ENCODE assay signal across 8 mouse cellular contexts in the genomic region with DNA sequence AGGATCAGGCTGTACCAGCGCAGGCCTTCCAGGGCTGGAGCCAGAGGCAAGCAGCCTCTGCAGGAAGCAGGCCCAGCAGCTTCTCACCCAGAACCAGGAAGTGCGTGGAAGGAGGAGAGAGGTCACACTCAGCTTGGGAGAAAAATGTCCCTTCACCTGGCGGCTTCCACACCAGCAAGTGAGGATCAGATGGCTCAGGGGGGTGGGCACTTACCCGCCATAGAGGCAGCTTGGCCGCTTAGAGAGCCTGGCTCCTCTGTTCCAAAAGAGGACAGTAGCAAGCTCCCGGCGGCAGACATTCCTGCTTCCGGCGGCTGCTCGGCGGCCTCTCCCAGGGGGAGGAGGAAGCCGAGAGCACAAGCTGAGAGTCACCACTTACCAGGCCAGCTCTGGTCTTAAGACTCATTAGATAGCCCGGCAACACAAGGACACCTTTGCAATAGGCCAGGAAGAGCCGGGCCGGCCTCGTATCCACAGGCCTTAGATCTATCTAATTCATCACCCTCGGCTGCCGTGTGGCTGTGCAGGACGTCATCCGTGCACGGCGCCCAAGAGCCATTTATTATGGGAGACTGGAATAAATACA. TPM values are rescaled to one million over a fixed set of nuclear protein-coding genes. Genes with fewer than 3 reads are reported as not detected.
DNase-seq lines count a peak whose midpoint lies in the region; ATAC-seq and TF ChIP-seq lines count a peak whose summit lies in the region.

No protein-coding gene starts in this region.

- peaks cover 86% of the 10 kb centered on the region for H3K4me1 ChIP-seq in bone marrow macrophage, adult 2 months (ENCODE audit: control insufficient read depth, insufficient read depth, low read length)
- peaks cover 64% of the 10 kb centered on the region for H3K4me1 ChIP-seq in forebrain, embryonic 15.5 days
- H3K4me1 ChIP-seq in hindbrain, embryonic 11.5 days (replicated peaks; ENCODE audit: control insufficient read depth, insufficient read depth, low read length): peaks cover 27% of the 10 kb centered on the region
- H3K4me1 ChIP-seq in limb, embryonic 14.5 days (ENCODE audit: control insufficient read depth, insufficient read depth, low read length): peaks cover 50% of the 10 kb centered on the region
- H3K4me1 ChIP-seq in midbrain, embryonic 14.5 days (ENCODE audit: control insufficient read depth, insufficient read depth, low read length): peaks cover 59% of the 10 kb centered on the region

- H3K36me3 ChIP-seq in forebrain, embryonic 15.5 days: no peaks in the 10 kb centered on the region
- H3K36me3 ChIP-seq in hindbrain, embryonic 11.5 days (ENCODE audit: control insufficient read depth, insufficient read depth, low read length): no peaks in the 10 kb centered on the region
- peaks cover 8% of the 10 kb centered on the region; the same call in 1 of the 2 replicates for H3K36me3 ChIP-seq in limb, embryonic 14.5 days (ENCODE audit: control insufficient read depth, insufficient read depth, low read length)
- H3K36me3 ChIP-seq in midbrain, embryonic 14.5 days (ENCODE audit: control insufficient read depth, insufficient read depth, low read length): peaks cover 6% of the 10 kb centered on the region; the same call in 1 of the 2 replicates

- no peak for DNase-seq in layer of hippocampus, adult 2 months (ENCODE audit: low spot score in 2 of 2)
- DNase-seq in layer of hippocampus, adult 18-20 months (ENCODE audit: low spot score in 2 of 2): no peak
- DNase-seq in hindbrain, embryonic 11.5 days (ENCODE audit: low spot score): peak; percentile 65
- DNase-seq in limb, embryonic 14.5 days (ENCODE audit: low spot score): no peak
- peak; percentile 72 for DNase-seq in midbrain, embryonic 14.5 days

- no peaks in the 10 kb centered on the region for H3K27me3 ChIP-seq in forebrain, embryonic 15.5 days
- H3K27me3 ChIP-seq in hindbrain, embryonic 11.5 days (ENCODE audit: control insufficient read depth, insufficient read depth, low read length): no peaks in the 10 kb centered on the region
- H3K27me3 ChIP-seq in limb, embryonic 14.5 days (ENCODE audit: control insufficient read depth, insufficient read depth, low read length): no peaks in the 10 kb centered on the region
- no peaks in the 10 kb centered on the region for H3K27me3 ChIP-seq in midbrain, embryonic 14.5 days (ENCODE audit: control insufficient read depth, insufficient read depth, low read length)

- peak overlapping the region; percentile 37 for H3K4me2 ChIP-seq in forebrain, embryonic 15.5 days (replicated peaks)
- H3K4me2 ChIP-seq in hindbrain, embryonic 11.5 days (replicated peaks; ENCODE audit: low read depth, low read length): peak overlapping the region; percentile 35
- peak overlapping the region; percentile 37 for H3K4me2 ChIP-seq in limb, embryonic 14.5 days (replicated peaks; ENCODE audit: low read depth, low read length, severe bottlenecking)
- peak overlapping the region; percentile 41 for H3K4me2 ChIP-seq in midbrain, embryonic 14.5 days (ENCODE audit: low read length)

- ATAC-seq in forebrain, embryonic 15.5 days (replicated peaks): peak; percentile 38; the same call in 1 of the 2 replicates
- ATAC-seq in hindbrain, embryonic 11.5 days (ENCODE audit: low FRiP score): peak; percentile 25; the same call in 1 of the 2 replicates
- no peak for ATAC-seq in limb, embryonic 14.5 days (ENCODE audit: low FRiP score, low read depth)
- no peak; the same call in 1 of the 2 replicates for ATAC-seq in midbrain, embryonic 14.5 days (ENCODE audit: low FRiP score, low TSS enrichment)
- ATAC-seq in erythroid progenitor cell, adult 5-6 weeks (replicated peaks; ENCODE audit: low FRiP score, poor library complexity, severe bottlenecking): no peak

- peak overlapping the region; percentile 17 for H3K4me3 ChIP-seq in layer of hippocampus, adult 2 months
- H3K4me3 ChIP-seq in bone marrow macrophage, adult 2 months (ENCODE audit: insufficient read depth, low read length): peak overlapping the region; percentile 75
- H3K4me3 ChIP-seq in forebrain, embryonic 15.5 days: 0 out of 2 replicates have a peak overlapping the region, but pooled peaks have one; percentile 2
- H3K4me3 ChIP-seq in hindbrain, embryonic 11.5 days (ENCODE audit: low read depth, low read length): no peak overlapping the region
- peak overlapping the region; percentile 4; the same call in 1 of the 2 replicates for H3K4me3 ChIP-seq in limb, embryonic 14.5 days (replicated peaks; ENCODE audit: low read length)
- no peak overlapping the region for H3K4me3 ChIP-seq in midbrain, embryonic 14.5 days (replicated peaks; ENCODE audit: low read depth, low read length)

- WGBS in forebrain, embryonic 15.5 days: 2% methylated on average over 22 of the region's 22 CpGs
- 4% methylated on average over 22 of the region's 22 CpGs for WGBS in hindbrain, embryonic 11.5 days
- 3% methylated on average over 22 of the region's 22 CpGs for WGBS in limb, embryonic 14.5 days
- WGBS in midbrain, embryonic 14.5 days: 4% methylated on average over 22 of the region's 22 CpGs

- H3K9me3 ChIP-seq in forebrain, embryonic 15.5 days: no peaks in the 10 kb centered on the region
- H3K9me3 ChIP-seq in hindbrain, embryonic 11.5 days (ENCODE audit: control insufficient read depth, low read length): no peaks in the 10 kb centered on the region
- no peaks in the 10 kb centered on the region for H3K9me3 ChIP-seq in limb, embryonic 14.5 days (ENCODE audit: control insufficient read depth, low read length)
- no peaks in the 10 kb centered on the region for H3K9me3 ChIP-seq in midbrain, embryonic 14.5 days (ENCODE audit: control insufficient read depth, low read length)

- H3K9ac ChIP-seq in forebrain, embryonic 15.5 days (replicated peaks): peak overlapping the region; percentile 35
- peak overlapping the region; percentile 46 for H3K9ac ChIP-seq in hindbrain, embryonic 11.5 days (ENCODE audit: low read depth, low read length)
- peak overlapping the region; percentile 44 for H3K9ac ChIP-seq in limb, embryonic 14.5 days (ENCODE audit: low read depth, low read length, severe bottlenecking)
- peak overlapping the region; percentile 46 for H3K9ac ChIP-seq in midbrain, embryonic 14.5 days (replicated peaks; ENCODE audit: low read length)

- TF ChIP-seq POLR2A in bone marrow macrophage, adult 2 months (IDR thresholded peaks at IDR 0.05; ENCODE audit: borderline replicate concordance, low read depth, low read length): 0 out of 2 replicates have a peak, but pooled peaks have one; percentile 1
- TF ChIP-seq POLR2A in limb, embryonic 14.5 days (IDR thresholded peaks at IDR 0.05; ENCODE audit: borderline replicate concordance, extremely low read depth, insufficient read depth, insufficient read length): no peak

- peak overlapping the region; percentile 98 for H3K27ac ChIP-seq in layer of hippocampus, adult 2 months
- H3K27ac ChIP-seq in bone marrow macrophage, adult 2 months (ENCODE audit: insufficient read depth, low read depth, low read length): peak overlapping the region; percentile 97
- H3K27ac ChIP-seq in forebrain, embryonic 15.5 days (replicated peaks): peak overlapping the region; percentile 87
- peak overlapping the region; percentile 87 for H3K27ac ChIP-seq in hindbrain, embryonic 11.5 days (ENCODE audit: low read depth, low read length)
- H3K27ac ChIP-seq in limb, embryonic 14.5 days (replicated peaks; ENCODE audit: low read depth, low read length): peak overlapping the region; percentile 88
- H3K27ac ChIP-seq in midbrain, embryonic 14.5 days (replicated peaks; ENCODE audit: low read depth, low read length): peak overlapping the region; percentile 93

- no peak for TF ChIP-seq CTCF in layer of hippocampus, adult 2 months (conservative IDR thresholded peaks at IDR 0.05)
- no peak for TF ChIP-seq CTCF in bone marrow macrophage, adult 2 months (IDR thresholded peaks at IDR 0.05; ENCODE audit: low read depth, low read length)

RNA-seq across cellular contexts. Expression of a gene that starts 40.9 kb away (rescaled TPM):
- 100 to 1,000 TPM; 173 to 186 TPM for total RNA-seq in layer of hippocampus, adult 2 months (2021)
- 100 to 1,000 TPM; 148 to 149 TPM for total RNA-seq in layer of hippocampus, adult 18-20 months (2021)
- polyA plus RNA-seq in bone marrow macrophage, adult 2 months (2012; ENCODE audit: insufficient read depth, insufficient read length, missing spikeins): 97.8 and 99.5 TPM in 2 replicates
- polyA plus RNA-seq in forebrain, embryonic 15.5 days (2015; fragmentation: Nextera tagmentation; extraction: Ambion mirVana): 81.0 and 85.9 TPM in 2 replicates
- 41.9 and 52.9 TPM in 2 replicates for polyA plus RNA-seq in hindbrain, embryonic 11.5 days (2014; fragmentation: Nextera tagmentation; extraction: Ambion mirVana)
- 47.6 and 49.5 TPM in 2 replicates for polyA plus RNA-seq in limb, embryonic 14.5 days (2012; rRNA removed)
- 30.2 and 39.8 TPM in 2 replicates for polyA plus RNA-seq in limb, embryonic 14.5 days (2014; fragmentation: Nextera tagmentation; extraction: Ambion mirVana)
- polyA plus RNA-seq in midbrain, embryonic 14.5 days (2014; fragmentation: Nextera tagmentation; extraction: Ambion mirVana): 64.4 and 67.8 TPM in 2 replicates
- total RNA-seq in erythroid progenitor cell, adult 5-6 weeks (2015; ENCODE audit: low replicate concordance): 55.3 and 129 TPM in 2 replicates
- 59.5 and 85.9 TPM in 2 replicates for total RNA-seq in erythroid progenitor cell, adult 5-6 weeks (2017; ENCODE audit: low replicate concordance)

Comparison
In these comparisons a context has a peak if more than half of its experiments do, and no peak if none do; other contexts are left out.
1. DNase-seq: peak in hindbrain, embryonic 11.5 days (single experiment) and midbrain, embryonic 14.5 days (single experiment); none in layer of hippocampus, adult 2 months (0 of 2), layer of hippocampus, adult 18-20 months (0 of 2) and limb, embryonic 14.5 days (single experiment).
2. H3K4me3 ChIP-seq: peak in layer of hippocampus, adult 2 months (single experiment), bone marrow macrophage, adult 2 months (single experiment), forebrain, embryonic 15.5 days (single experiment) and limb, embryonic 14.5 days (single experiment); none in hindbrain, embryonic 11.5 days (single experiment) and midbrain, embryonic 14.5 days (single experiment).
3. ATAC-seq: peak in forebrain, embryonic 15.5 days (single experiment) and hindbrain, embryonic 11.5 days (single experiment); none in limb, embryonic 14.5 days (single experiment), midbrain, embryonic 14.5 days (single experiment) and erythroid progenitor cell, adult 5-6 weeks (single experiment).
4. Peak in every context shown above with its lines, with median percentiles within 50 percentile points of each other: H3K27ac ChIP-seq, H3K4me2 ChIP-seq and H3K9ac ChIP-seq.